Mouse (Mus musculus) frontal cortex, postnatal 14 days (tissue): Measurements from ENCODE around the gene Ccdc85c.
A peak's percentile ranks its signal among the peaks of the same experiment; 100 is the strongest.

Experiments used
- DNase-seq, 2 experiments: peaks; one replicate each; pipeline ENCODE4 v3.0.0; 2022; ENCODE audit warnings: low spot score in 2 of 2

Gene Ccdc85c

GRCm38 (mm10) chr12:108268970-108269369 is 6.3 kb downstream of the Ccdc85c start:
- no peak for DNase-seq

DNA sequence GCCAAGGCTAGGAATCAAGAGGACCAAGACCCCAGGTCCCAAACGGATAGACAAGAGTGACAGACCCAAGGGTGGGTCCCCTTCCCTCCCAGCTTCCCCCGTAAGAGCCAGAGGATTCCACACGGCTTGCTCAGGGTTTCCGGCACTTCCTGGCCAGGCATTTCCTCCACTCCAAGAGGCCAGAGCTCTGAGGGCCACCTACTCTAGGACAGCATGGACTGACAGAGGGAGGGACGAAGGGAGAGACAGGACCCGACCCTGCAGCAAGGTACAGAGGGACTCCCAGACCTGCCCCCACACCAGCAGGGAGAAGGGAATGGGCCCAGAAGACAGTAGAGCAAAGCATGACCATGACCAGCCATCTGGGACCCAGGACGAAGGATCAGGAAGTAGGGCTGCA is 7.6 kb downstream of the Ccdc85c start:
- no peak for DNase-seq

DNA sequence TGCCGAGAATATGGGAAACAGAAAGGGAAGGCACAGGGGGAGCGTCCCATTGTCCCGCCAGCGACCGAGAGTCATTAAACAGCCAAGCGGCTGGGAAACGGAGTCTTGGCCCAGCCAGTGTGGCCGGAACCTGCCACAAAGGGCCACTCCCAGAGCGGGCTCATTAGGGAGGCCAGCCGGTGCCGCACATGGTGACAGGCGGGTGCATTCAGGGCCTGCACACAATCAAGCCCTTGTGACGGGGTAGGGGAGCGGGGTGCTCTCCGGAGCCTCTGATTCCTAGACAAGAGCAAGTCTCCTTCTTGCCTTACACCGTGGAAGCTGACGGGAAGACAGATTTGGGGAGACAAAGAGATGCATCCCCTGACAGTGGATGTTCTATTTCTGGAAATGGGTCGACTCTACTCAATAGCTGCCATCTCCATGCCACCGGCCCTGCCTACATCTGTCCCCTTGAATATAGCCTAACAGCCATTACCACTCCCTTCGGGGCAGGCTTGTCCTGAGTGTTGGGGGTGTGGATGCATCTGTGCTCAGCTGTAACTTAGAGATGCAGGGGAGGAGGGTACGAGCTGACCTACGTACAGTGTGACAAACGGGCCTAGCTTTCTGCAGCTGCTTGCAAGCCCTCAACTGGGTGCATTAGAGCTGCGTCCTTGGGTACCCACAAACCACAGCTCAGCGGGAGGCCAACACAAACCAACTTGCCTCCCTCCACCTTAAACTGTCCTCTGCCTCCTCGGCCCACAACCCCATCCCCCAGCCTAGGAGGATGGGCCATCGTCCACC is 9.2 kb downstream of the Ccdc85c start:
- no peak for DNase-seq

GRCm38 (mm10) chr12:108264918-108265317 is 10.3 kb downstream of the Ccdc85c start:
- DNase-seq: no peak

DNA sequence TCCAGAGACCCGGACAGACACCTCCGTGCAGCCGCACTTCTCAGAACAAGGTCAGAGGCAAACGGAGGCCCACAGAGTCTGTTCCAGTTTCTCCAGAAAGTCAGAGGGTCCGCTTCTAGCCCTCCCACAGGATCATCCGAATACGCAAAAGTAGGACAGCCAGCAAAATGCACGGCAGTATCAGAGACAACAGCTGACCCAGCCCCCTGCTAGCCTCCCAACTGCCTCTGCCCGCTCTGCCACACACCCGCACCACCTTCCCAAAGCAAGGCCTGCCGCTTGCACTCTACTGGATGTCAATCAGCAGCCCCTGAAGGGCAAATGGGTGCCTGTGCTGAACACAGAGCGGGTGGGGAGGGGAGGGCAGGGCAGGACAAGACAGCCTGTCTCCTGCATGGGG is 14.3 kb downstream of the Ccdc85c start:
- DNase-seq: no peak

DNA sequence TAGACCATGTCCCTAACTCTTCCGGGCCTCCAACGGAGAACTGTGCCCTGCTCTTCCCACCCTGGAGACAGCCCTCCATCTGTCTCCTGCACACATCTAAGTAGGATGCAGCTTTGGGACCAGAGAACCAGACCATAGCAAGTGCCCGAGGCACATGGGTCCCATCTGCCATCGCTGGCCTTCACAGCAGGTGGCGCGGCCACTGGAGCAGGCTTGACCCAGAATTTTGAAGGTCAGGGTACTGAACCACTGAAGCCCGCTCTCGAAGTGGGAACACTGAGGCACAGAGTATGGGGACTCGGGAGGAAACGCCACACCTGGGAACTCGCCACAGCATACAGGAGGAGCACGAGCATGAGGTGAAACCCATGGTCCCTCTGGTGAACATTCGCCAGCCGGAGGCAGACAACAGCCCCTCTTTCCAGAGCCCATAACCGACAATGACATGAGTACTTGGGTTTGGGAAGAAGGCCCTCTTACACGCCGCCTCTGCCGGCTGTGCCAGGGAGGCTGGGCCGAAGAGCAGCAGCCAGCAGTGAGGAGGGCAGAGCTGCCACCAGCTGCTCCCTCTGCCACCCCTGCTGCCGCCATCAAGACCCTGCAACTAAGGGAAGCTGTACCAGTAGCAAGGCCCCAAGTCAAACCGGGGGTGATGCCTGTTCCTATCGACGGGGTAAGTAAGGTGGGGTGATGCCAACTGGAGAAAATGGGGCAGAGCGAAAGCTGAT is 15.7 kb downstream of the Ccdc85c start:
- DNase-seq: no peak

DNA sequence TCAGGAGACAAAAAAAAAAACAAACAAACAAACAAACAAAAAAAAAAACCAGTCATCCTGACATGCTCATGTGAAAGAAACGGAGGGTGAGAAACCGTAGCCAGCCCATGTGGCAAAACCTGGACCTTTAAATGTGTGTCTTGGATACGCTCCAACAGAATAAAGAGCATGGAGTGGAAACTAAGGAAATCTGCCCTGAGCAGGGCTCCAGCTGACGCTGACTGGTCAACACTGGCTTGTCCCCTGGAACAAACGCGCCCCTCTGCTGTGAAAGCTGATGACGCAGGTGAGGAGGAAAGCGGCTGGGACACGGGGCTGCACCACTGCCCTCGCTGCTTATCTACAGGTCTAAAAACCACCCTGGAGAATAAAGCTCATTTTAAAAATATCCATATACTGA is 18.5 kb downstream of the Ccdc85c start:
- DNase-seq: no peak

DNA sequence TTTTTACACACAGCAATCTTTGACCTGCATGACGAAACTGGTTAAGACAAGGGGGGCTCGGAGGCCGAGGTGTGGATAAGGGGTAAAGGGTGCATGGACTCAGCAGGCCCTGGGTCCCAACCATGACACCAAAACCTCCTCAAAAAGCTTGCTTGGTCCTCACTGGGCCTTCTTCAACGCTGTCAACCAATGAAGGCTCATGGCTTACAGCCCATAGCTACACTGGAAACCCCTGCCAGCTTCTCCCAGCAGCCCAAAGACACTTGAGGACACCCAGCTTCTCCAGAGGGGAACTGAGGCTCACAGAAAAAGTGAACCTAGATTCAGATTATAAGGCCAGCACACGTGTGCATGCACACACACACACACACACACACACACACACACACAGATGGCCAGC is 19.3 kb downstream of the Ccdc85c start:
- DNase-seq: no peak

DNA sequence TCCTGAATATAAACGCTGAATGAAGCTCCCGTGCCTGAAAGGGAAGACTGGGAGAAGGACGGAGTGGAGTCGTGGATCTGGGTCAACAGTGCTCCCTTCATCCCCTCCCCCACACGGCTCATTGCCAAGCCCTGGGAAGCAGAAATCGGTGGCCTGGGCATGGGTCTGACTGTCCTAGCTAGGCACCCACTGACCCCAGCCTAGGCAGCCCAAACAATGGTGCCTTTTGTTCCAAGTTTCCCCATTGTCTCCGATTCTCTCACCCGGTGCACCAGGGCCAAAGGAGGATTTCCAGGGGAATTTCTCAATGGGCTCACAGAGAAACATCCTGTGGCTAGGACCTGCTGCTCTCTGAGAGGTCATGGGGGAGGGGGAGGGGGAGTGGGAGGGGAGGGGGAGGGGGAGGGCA is 19.7 kb downstream of the Ccdc85c start:
- DNase-seq: no peak

GRCm38 (mm10) chr12:108253042-108253441 is 22.2 kb downstream of the Ccdc85c start:
- DNase-seq: no peak

GRCm38 (mm10) chr12:108251825-108252542 is 23.2 kb downstream of the Ccdc85c start:
- no peak for DNase-seq

DNA sequence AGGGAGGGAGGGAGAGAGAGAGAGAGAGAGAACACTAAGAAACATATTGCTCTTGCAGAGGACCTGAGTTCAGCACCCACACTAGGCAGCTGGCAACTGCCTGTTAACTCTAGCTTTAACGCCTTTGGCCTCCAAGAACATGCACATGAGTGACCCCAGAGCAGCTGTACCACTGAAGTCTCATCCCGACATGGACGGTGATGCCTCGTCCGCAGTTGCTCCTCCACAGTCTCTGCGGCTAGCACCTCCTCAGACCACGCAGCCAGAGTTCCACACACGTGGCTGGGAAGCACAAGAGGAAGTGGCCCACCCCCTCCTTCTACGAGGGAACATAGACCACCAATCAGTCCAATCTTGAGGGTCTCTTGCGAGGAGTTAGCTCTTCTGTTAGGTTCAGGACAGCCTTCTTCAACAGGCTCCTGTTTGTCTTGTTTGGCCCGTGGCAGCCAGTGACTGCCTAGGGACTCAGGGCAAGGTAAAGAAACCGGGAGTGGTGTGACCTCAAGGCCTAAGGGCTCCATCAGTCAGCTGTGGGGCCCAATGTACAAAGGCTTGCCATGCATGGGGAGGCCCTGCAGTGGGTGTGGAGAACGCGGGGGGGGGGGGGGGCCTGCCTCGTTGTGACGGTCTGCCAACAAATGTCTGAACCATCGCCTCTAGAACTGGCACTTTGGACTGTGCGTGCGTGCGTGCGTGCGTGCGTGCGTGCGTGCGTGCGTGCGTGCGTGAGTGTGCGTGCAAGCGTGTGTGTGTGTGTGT is 24.0 kb downstream of the Ccdc85c start:
- DNase-seq: no peak

DNA sequence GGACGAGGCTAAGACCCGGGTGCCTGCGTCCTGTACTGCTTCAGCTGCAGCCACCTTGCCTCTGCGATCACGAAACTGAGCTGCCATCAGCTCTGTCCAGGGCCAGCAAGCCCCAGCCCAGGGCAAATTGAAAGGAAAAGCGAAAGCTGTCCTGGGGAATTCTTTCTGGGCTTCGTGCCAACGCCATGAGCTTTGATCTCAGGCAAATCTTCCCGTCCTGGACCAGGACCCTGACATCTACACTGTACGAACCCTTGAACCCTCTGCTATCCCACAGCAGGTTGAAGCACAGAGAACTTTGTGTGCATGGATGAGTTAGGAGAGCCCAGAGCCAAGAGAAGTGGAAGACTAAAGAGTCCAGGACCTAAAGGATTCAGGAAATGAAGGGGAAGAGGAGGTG is 25.7 kb downstream of the Ccdc85c start:
- DNase-seq: no peak

DNA sequence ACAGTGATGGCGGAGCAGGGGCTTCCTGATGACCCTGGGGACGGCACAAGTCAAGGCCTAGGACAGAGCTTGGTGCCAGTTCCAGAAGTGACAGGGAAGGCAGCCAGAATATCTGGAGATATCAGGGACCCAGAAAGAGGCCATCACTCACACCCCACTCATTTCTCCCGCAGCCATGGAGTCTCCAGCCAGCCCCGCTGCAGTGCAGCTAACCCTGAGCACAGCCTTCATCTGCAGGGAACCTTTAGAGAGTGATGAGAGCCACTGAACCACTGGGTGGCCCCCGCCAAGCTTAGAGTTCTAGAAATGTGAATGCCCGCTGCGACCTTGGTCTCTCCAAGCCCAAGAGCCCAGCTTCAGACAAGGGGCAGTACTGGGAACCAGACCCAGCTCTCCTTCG is 26.2 kb downstream of the Ccdc85c start:
- DNase-seq: no peak

DNA sequence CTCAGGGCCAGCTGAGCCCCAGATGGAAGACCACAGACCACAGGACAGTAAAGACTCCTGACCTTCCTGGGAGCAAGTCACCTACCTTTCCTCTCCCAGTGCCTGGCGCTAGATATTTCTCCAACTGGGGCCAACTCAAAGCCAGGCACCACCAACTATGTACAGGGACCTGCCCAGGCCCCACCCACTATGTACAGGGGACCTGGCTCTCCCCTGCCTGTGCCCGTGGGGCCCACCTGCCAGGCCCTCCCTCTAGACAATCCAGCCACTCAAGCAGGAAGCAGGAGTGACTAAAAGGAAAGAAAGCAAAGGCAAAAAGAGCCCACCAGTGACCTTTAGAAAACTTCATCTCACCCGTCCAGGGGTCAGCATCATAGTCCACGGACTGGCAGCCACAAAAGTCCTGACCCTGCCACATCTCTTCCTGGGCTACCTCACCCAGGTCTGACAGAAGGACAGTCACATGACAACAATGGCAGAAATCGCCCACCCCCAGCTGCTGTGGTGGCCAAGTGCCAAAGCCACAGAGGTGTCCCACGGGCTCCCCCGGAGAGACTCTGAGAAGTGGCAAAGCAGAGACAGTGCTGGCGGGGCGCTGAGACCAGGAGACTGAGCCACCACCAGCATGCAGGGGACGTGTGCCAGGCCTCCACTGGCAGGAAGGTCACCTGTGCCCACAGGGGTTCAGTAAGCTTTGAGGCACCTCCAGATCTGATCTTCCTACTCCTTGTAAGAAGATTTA is 28.3 kb downstream of the Ccdc85c start:
- DNase-seq: no peak

DNA sequence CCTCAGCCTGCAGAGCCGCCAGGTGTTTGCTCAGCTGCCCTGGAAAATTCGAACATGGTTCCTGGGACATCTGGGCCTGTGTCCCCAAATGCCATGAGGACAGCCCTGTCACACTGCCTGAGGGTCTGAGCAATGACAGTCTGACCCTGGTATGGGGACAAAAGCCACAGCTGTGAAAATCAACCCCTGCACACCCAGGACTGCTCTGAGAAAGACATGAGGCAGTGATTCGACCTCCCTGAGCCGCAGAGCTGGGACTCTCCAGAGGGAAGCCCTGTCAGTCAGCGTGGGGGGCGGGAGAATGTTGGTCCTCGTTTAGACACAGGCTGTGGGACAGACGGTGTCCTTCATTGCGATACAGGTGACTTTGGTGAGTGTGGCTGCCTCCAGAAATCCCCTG is 29.6 kb downstream of the Ccdc85c start:
- no peak for DNase-seq

- DNase-seq: no peak
Measured at GRCm38 (mm10) chr12:108244778-108245177, 30.4 kb downstream of the Ccdc85c start.

DNA sequence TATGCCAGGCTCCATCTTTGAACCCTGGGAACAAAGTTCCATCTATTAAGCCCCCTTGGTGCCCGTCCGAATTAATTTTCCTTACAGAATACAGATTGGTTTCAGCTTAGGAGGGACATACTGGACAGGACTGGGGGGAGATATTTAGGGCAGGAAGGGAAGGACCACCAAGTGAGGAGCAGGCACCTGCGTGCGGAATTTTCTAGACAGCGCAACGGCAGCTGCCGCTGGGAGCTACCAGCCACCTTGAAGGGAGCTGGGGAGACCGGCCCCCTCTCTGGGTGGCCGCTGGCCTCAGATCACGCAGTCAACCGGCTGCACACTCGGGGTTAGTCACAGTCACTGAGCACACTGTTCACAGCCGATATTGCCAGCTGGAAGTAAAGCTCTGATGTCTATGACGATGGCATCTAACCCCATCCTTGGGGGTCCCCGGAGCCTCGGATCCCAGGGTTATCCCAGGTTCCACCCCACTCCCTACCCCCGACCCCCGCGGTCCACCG is 32.9 kb downstream of the Ccdc85c start:
- DNase-seq: no peak

- no peak for DNase-seq
Measured at GRCm38 (mm10) chr12:108241626-108242025, 33.6 kb downstream of the Ccdc85c start.

DNA sequence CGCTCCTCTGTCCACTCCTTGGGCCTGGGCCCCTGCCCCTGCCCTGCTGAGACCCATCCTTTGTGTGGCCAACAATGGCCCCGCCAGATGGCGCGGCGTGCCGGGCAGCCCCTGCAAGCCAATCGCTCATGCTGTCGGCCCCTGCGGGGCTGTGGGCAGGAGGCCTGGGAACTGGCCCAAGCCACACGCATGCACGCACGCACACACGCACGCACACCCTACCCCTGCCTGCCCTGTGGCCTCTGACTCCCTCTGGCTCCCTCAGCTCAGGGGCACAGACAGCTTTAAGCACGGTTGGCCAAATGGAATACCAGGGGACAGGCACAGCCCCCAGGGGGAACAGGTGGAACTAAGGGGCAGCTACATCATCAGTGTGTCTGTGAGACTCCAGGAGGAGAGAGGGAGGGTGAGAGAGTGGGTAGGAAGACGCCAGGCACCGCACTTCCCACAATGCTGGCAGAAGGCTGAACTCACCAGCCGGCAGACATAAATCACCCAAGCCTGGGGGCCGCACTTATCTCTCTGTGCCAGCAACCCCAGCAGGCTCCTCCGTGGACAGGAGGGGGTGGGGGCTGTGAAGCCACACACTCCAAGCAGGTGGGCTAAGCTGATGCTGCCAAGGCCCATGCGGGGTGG is 34.2 kb downstream of the Ccdc85c start:
- peak in 1 of 2 experiments; percentile 36 for DNase-seq
